Mouse (Mus musculus) olfactory bulb, adult 2 months (tissue): ENCODE data around the gene Cdcp1.

ENCODE experiments used
- CTCF ChIP-seq: fragments of 200-500 bp; IDR thresholded peaks from 2 replicates; pipeline ENCODE4 v1.5.1; 2012; ENCODE audit warnings: low read depth, mild to moderate bottlenecking, low read length, moderate library complexity; ENCODE audit not compliant: insufficient read depth
- POLR2A ChIP-seq: fragments of 200-500 bp; IDR thresholded peaks from 2 replicates; pipeline ENCODE4 v1.6.1; 2012; ENCODE audit warnings: mild to moderate bottlenecking, low read depth, low read length, moderate library complexity; ENCODE audit not compliant: insufficient read depth

DNA sequence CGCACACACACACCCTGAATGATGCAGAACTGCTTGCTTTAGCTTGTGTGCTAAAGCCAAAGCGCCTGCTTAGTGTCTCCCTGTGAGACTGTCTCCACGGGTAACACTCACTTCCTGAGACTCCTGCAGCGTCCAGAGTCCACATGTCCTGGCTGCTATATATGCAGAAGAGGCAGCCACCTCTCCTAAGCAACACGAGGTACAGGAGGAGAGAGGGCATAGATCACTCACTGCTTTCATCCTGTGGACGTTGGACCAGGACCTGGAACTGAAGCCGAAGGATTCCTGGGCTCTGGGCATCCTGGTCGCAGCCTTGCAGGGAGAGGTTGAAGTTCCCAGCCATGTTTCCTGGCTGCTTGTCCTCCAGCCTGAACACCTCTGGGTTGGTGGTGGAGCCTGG lies 32.6 kb downstream of the Cdcp1 start:
- TF ChIP-seq CTCF, result no peak
- TF ChIP-seq POLR2A, result no peak
